Mouse (Mus musculus) thymus, postnatal 10 days (tissue): ENCODE results near the gene Gm47959.

Experiments used
- DNase-seq, 2 experiments: peaks; one replicate each; pipeline ENCODE4 v3.0.0; 2021; ENCODE audit warnings: low spot score in 2 of 2

The Gm47959 gene

DNA sequence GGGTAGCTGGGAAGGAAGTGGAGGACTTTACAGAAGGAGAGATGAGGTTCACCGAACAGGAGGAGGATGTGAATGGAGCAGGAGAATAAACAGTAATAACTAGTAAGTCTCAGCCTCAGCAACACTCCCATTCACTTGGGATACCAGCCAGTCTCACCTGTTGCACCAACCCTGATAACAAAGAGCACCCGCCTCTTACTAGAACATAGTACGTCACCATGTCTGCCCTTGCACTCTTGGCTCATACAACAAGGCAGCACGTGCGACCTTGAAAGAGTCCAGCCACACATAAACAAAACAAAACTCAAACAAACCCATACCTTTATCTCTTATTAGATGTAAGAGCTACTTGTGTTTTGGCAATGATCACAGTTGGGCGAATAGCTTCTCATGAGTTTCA is 32.2 kb downstream of the Gm47959 start:
- DNase-seq: no peak

DNA sequence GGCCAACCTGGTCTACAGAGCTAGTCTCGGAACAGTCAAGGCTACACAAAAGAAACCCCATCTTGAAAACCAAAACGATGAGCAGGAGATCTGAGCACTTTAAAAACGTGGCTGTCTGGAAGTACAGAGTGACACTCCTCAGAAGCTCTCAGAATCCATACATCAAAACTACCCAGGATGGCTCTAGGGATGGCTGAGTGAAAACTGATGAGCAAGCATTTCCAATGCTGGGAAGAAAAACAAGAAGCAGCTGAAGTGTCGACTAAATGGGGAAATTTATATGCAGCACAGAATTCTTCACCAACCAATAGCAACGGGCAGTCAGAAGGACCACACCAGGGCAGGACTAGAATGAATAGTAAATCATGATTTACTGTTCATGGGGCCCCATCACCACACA is 34.2 kb downstream of the Gm47959 start:
- no peak for DNase-seq

DNA sequence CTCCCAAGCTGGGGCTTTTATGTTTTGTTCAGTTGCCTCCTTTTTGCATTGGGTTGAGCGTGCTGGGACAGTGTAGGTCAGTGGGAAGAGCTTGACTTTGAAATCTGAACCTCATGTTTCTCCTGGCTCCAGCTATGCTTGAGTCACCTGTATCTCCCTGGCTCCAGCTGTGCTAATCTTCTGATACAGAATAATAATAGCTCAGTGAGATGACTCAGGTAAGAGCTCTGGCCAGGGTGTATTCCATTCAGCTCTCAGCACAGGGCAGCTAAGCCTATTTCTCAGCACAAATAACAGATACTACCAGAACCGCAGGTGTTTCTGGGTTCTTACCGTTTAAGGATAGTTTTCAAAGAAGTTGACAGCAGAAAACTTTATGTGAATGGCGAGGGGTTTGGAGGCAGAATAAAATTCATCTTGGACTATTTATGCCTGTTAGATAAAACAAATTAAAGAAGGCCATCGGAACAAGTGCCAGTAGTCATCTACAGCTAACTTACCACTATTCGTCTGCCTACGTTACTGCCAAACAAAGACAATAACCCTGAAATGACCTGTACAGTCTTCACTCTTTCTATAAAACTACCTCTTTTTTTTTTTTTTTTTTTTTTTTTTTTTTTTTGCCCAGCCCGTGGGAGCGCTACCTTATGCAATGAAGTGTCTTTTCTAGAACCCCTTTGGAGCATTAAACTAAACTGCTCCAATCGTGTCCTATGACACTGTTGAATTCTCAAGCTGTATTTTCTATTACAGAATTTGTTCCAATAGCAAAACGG is 36.7 kb downstream of the Gm47959 start:
- no peak for DNase-seq

DNA sequence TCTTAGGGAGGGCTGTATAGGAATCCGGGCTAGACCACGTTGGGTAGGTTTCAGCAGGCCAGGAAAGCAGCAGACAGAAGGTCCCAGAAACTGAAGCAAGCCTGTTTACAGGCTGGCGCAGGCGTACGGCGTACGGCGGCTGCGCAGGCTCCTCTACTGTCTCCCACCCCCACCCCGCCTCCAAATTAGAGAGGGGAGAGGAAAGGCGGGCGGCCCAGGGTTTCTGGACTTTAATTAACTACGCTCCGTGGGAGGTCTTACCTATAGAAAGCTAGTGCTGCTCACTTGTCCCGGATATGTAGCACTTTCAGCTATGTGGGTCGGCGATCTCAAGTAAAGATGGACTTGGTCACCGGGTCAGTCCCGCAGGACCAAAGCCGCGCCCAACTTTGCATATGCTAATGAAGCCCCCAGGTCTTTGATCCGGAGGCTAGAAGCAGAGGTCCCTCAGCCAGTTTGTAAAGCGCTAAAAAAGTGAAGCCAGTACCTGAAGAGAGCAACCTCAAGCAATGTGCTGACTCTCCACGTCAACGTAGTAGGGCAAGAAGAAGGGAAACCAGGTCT is 37.8 kb downstream of the Gm47959 start, which contains the start of gene Slc19a3:
Slc19a3 (minus strand) TSS at position 340 of the 564 bp plus-strand sequence.
- DNase-seq: no peak

DNA sequence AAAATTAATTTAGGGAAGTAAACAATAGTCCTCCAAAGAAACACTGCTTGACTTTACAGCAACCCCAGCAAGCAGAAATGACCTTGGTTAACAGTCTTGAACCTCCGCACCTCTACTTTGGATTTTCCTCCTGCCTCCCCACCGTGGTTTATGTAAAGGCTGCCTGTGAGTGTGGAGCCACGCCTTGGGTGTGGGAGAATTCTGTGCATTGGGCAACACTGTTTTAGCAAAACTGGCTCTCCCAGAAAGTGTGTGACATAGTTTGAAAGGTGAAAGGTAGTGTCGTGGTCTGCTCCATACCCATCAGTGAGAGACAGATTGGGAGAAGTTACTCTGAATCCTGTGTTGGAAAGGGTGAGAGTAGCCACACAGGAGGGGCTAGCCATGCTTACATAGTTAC is 38.7 kb downstream of the Gm47959 start:
- DNase-seq: no peak

DNA sequence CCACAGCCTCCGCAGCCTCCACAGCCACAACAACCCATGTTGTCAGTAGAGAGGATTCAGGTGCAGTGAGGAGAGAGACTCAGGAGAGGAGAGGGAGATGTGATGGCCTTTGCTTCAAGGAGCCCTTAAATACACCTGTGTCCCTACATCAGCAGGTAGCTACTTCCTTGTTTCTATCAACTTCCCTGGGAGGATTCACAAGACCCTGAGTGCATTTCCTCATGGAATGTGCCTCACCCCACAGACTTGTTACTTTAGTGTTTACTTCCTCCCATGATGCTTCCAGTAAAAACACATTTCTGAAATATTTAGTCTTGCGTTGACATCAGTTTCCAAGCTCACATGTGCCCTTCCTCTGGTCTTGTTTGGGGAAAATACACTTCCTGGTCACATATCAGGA is 42.0 kb downstream of the Gm47959 start, which contains the start of gene Krtap28-10:
Krtap28-10 (minus strand) TSS at position 101 of the 400 bp plus-strand sequence.
- no peak for DNase-seq

DNA sequence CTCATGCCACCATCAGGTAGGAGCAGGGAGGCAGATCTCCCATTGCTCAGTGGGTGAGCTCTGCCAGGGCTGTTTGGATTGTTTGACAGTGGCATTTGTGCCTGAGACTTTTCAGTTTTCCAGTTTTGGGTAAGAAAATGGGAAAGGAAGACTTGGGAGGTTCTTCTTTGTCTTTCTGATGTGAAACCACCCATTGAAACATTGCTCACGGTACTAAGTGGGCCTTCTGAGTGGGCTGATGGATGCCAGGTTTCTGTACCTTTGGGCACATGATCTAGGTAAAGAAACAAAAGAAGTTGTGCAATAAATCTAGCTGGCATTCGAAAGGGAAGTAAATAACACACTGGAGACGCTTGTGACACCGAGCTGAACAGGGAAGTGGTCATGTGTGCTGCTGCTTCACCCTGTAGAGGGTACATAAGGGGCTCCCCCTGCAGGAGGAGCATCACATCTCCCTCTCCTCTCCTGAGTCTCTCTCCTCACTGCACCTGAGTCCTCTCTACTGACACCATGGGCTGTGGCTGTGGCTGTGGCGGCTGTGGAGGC is 44.6 kb downstream of the Gm47959 start, which contains the start of gene Gm47969:
Gm47969 (plus strand) TSS at position 51 of the 546 bp plus-strand sequence.
- DNase-seq: no peak
